Mouse (Mus musculus) ES-CJ7 (cell line): ENCODE results near the gene Fbxo42.
A peak's percentile ranks its signal among the peaks of the same experiment; 100 is the strongest.

Experiments used
- DNase-seq: peaks from one replicate; pipeline ENCODE4 v3.0.0; 2011; ENCODE audit warnings: low read depth, low spot score

Fbxo42 gene

GRCm38 (mm10) chr4:141147112-141148008 lies at the start of gene Fbxo42:
Gene Fbxo42 (plus strand): TSS chr4:141147913.
- DNase-seq = peak; percentile 91

- no peak for DNase-seq
Observed at GRCm38 (mm10) chr4:141098935-141099334, 48.8 kb upstream of the Fbxo42 start.

GRCm38 (mm10) chr4:141099956-141100355 lies 47.8 kb upstream of the Fbxo42 start:
- peak; percentile 69 for DNase-seq

GRCm38 (mm10) chr4:141101291-141101690 lies 46.4 kb upstream of the Fbxo42 start:
- DNase-seq = peak; percentile 70

GRCm38 (mm10) chr4:141101855-141102254 lies 45.9 kb upstream of the Fbxo42 start:
- DNase-seq = peak; percentile 83

- no peak for DNase-seq
Observed at GRCm38 (mm10) chr4:141106526-141107183, 41.1 kb upstream of the Fbxo42 start.

- DNase-seq = no peak
Observed at GRCm38 (mm10) chr4:141108196-141108732, 39.4 kb upstream of the Fbxo42 start.

GRCm38 (mm10) chr4:141113831-141114230 lies 33.9 kb upstream of the Fbxo42 start:
- peak; percentile 67 for DNase-seq

GRCm38 (mm10) chr4:141114521-141114981 lies 33.2 kb upstream of the Fbxo42 start:
- no peak for DNase-seq

- DNase-seq = peak; percentile 93
Observed at GRCm38 (mm10) chr4:141115398-141115797, 32.3 kb upstream of the Fbxo42 start.

- DNase-seq = no peak
Observed at GRCm38 (mm10) chr4:141118691-141119090, 29.0 kb upstream of the Fbxo42 start.

- DNase-seq = peak; percentile 77
Observed at GRCm38 (mm10) chr4:141120700-141121099, 27.0 kb upstream of the Fbxo42 start.

- no peak for DNase-seq
Observed at GRCm38 (mm10) chr4:141122663-141123062, 25.1 kb upstream of the Fbxo42 start.

GRCm38 (mm10) chr4:141123065-141123464 lies 24.6 kb upstream of the Fbxo42 start:
- no peak for DNase-seq

- DNase-seq = no peak
Observed at GRCm38 (mm10) chr4:141129190-141129710, 18.5 kb upstream of the Fbxo42 start.

GRCm38 (mm10) chr4:141130704-141131342 lies 16.9 kb upstream of the Fbxo42 start:
- no peak for DNase-seq

GRCm38 (mm10) chr4:141131531-141132061 lies 16.1 kb upstream of the Fbxo42 start:
- DNase-seq = no peak

- no peak for DNase-seq
Observed at GRCm38 (mm10) chr4:141132191-141132590, 15.5 kb upstream of the Fbxo42 start.

- no peak for DNase-seq
Observed at GRCm38 (mm10) chr4:141133227-141133626, 14.5 kb upstream of the Fbxo42 start.

- no peak for DNase-seq
Observed at GRCm38 (mm10) chr4:141134031-141134441, 13.7 kb upstream of the Fbxo42 start.
